Comparison of ENCODE assay signal across 8 mouse cellular contexts in the genomic region with DNA sequence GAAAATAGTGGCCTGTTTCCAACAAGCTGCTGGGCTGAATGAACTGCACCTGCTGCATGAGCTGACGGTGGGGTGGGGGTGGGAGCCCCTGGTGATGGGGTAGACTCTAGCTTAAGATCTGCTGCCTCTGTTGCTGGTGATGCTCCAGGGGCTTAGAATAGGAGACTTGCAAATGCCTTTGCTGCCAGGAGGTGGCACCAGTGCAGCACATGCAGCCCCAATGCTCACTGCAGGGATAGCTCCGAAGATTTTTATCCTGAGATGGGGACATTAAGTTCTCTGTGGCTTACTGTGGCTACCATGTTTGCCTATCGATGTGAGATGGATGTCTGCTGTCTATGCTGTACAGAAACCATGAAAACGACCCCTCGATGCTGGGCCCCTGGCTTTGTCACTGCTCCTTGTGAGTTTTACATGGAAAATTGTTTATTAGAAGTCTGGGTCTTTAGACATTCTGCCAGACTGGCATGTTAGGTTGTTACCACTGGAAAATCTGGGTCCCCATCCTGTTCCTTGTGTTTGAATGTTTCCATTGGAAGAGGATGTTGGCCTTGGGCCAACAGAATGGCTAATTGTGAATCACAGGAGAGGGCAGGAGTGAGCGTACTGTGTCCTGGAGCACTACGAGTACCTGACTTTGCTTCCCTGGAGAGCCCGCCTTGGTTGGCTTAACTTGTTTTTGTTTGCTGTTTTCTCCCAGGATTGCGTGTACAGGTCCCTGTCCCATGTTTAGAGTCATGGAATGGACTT.
A peak's percentile ranks its signal among the peaks of the same experiment; 100 is the strongest.
DNase-seq lines count a peak whose midpoint lies in the region.

No protein-coding gene starts in this region.

- DNase-seq in thymus, postnatal 4 days: peak; percentile 33
- DNase-seq in thymus, postnatal 36 days: no peak
- DNase-seq in cerebellum, adult 8-10 months: peak; percentile 63
- DNase-seq in frontal cortex, postnatal 36 days (ENCODE audit: low spot score in 2 of 2): peak; percentile 39 to 69
- peak; percentile 41 to 71 for DNase-seq in kidney, postnatal 36 days
- peak; percentile 37 to 48 for DNase-seq in lung, postnatal 4 days
- peak; percentile 60 for DNase-seq in right cerebral cortex, postnatal 25 days
- DNase-seq in spleen, postnatal 36 days (ENCODE audit: low spot score in 2 of 2): no peak

Comparison
In these comparisons a context has a peak if more than half of its experiments do, and no peak if none do; other contexts are left out.
1. DNase-seq: peak in thymus, postnatal 4 days (single experiment), cerebellum, adult 8-10 months (single experiment), frontal cortex, postnatal 36 days (2 of 2), kidney, postnatal 36 days (2 of 2), lung, postnatal 4 days (2 of 2) and right cerebral cortex, postnatal 25 days (single experiment); none in thymus, postnatal 36 days (0 of 2) and spleen, postnatal 36 days (0 of 2).